Mouse (Mus musculus) hindbrain, embryonic 14.5 days (tissue): ENCODE data around the gene Mrpl21. TPM values are rescaled to one million over a fixed set of nuclear protein-coding genes. Genes with fewer than 3 reads are reported as not detected.

ENCODE experiments used
- ATAC-seq: fragments of 200-750 bp; cut with Nextera tagmentation; 2 replicates; pipeline ENCODE4 v1.8.0; 2017; ENCODE audit warnings: moderate number of reproducible peaks, mild to moderate bottlenecking, moderate TSS enrichment, moderate library complexity; ENCODE audit not compliant: low FRiP score
- DNase-seq: peaks from one replicate; pipeline ENCODE4 v3.0.0-alpha.2; 2015; ENCODE audit warnings: low spot score
- H3K27ac ChIP-seq: fragments of 300-500 bp; sonication (generic); 2 replicates; pipeline ENCODE4 v1.5.1; 2014; ENCODE audit warnings: mild to moderate bottlenecking, moderate library complexity
- H3K27me3 ChIP-seq: fragments of 300-500 bp; sonication (generic); 2 replicates; pipeline ENCODE4 v1.6.1; 2014; ENCODE audit warnings: mild to moderate bottlenecking, low read length, mixed read lengths; ENCODE audit not compliant: control insufficient read depth, insufficient read depth
- H3K36me3 ChIP-seq: fragments of 300-500 bp; sonication (generic); replicated peaks from 2 replicates; pipeline ENCODE4 v1.6.1; 2014; ENCODE audit not compliant: control insufficient read depth, insufficient read depth
- H3K4me1 ChIP-seq: fragments of 300-500 bp; sonication (generic); replicated peaks from 2 replicates; pipeline ENCODE4 v1.6.1; 2014; ENCODE audit warnings: antibody characterized with exemption, low read length, mixed read lengths; ENCODE audit not compliant: control insufficient read depth, insufficient read depth
- H3K4me2 ChIP-seq: fragments of 300-500 bp; sonication (generic); replicated peaks from 2 replicates; pipeline ENCODE4 v1.6.1; 2014; ENCODE audit warnings: mild to moderate bottlenecking, moderate library complexity
- H3K4me3 ChIP-seq: fragments of 300-500 bp; sonication (generic); replicated peaks from 2 replicates; pipeline ENCODE4 v1.5.1; 2014; ENCODE audit warnings: mild to moderate bottlenecking, low read length
- H3K9ac ChIP-seq: fragments of 300-500 bp; sonication (generic); 2 replicates; pipeline ENCODE4 v1.6.1; 2014
- H3K9me3 ChIP-seq: fragments of 300-500 bp; sonication (generic); 2 replicates; pipeline ENCODE4 v1.6.1; 2016; ENCODE audit warnings: low read length; ENCODE audit not compliant: control insufficient read depth
- WGBS: fragments of 180-500 bp; shearing (Covaris S2); extraction: QIAGEN DNeasy Blood & Tissue Kit; methylation state at CpG from one replicate; pipeline ENCODE4 v1.1.7; 2014; 5-methylcytosine and 5-hydroxymethylcytosine counted together
- polyA plus RNA-seq: library from polyadenylated mRNA; unstranded; fragments of >200 nt; fragmentation: Nextera tagmentation; extraction: Ambion mirVana; gene quantifications from 2 replicates; pipeline ENCODE4 v1.2.1, GENCODE M21; 2014

Gene Mrpl21
- polyA plus RNA-seq, 1 experiment from 2014 or later = 111 TPM

- no peaks in the 10 kb centered on the region for H3K9me3 ChIP-seq
- ATAC-seq (no peak), DNase-seq (no peak)
- no peak overlapping the region for H3K4me2 ChIP-seq
- H3K9ac ChIP-seq = no peak overlapping the region
- WGBS = 97% methylated on average over 4 of the region's 4 CpGs
- H3K4me1 ChIP-seq = no peaks in the 10 kb centered on the region
- peaks cover 96% of the 10 kb centered on the region for H3K36me3 ChIP-seq
- no peaks in the 10 kb centered on the region for H3K27me3 ChIP-seq
- no peak overlapping the region for H3K4me3 ChIP-seq
- no peak overlapping the region for H3K27ac ChIP-seq
Observed at GRCm38 (mm10) chr19:3267340-3267739, 15.4 kb upstream of the Mrpl21 start.

- 96% methylated on average over 17 of the region's 17 CpGs for WGBS
- ATAC-seq = no peak
- no peaks in the 10 kb centered on the region for H3K27me3 ChIP-seq
- DNase-seq = no peak
- no peak overlapping the region for H3K9ac ChIP-seq
- H3K27ac ChIP-seq = no peak overlapping the region
- H3K9me3 ChIP-seq = no peaks in the 10 kb centered on the region
- H3K4me1 ChIP-seq = no peaks in the 10 kb centered on the region
- no peak overlapping the region for H3K4me2 ChIP-seq
- H3K4me3 ChIP-seq = no peak overlapping the region
- H3K36me3 ChIP-seq = peaks cover 97% of the 10 kb centered on the region
Observed at GRCm38 (mm10) chr19:3268218-3268980, 14.3 kb upstream of the Mrpl21 start.

- no peak overlapping the region for H3K9ac ChIP-seq
- H3K9me3 ChIP-seq = no peaks in the 10 kb centered on the region
- H3K27me3 ChIP-seq = no peaks in the 10 kb centered on the region
- 95% methylated on average over 9 of the region's 9 CpGs for WGBS
- H3K27ac ChIP-seq = no peak overlapping the region
- no peak overlapping the region for H3K4me3 ChIP-seq
- H3K4me2 ChIP-seq = no peak overlapping the region
- DNase-seq (no peak), ATAC-seq (no peak)
- H3K4me1 ChIP-seq = no peaks in the 10 kb centered on the region
- peaks cover 98% of the 10 kb centered on the region for H3K36me3 ChIP-seq
Observed at GRCm38 (mm10) chr19:3269279-3269678, 13.4 kb upstream of the Mrpl21 start.

GRCm38 (mm10) chr19:3269803-3270202 is 12.9 kb upstream of the Mrpl21 start:
- 90% methylated on average over 6 of the region's 6 CpGs for WGBS
- H3K4me3 ChIP-seq = no peak overlapping the region
- H3K4me2 ChIP-seq = no peak overlapping the region
- DNase-seq = no peak
- no peak overlapping the region for H3K27ac ChIP-seq
- ATAC-seq = no peak
- H3K4me1 ChIP-seq = no peaks in the 10 kb centered on the region
- no peaks in the 10 kb centered on the region for H3K9me3 ChIP-seq
- no peaks in the 10 kb centered on the region for H3K27me3 ChIP-seq
- H3K9ac ChIP-seq = no peak overlapping the region
- peaks cover 98% of the 10 kb centered on the region for H3K36me3 ChIP-seq

- Histone ChIP-seq H3K4me2 (no peak overlapping the region), H3K4me1 (no peaks in the 10 kb centered on the region), H3K27me3 (no peaks in the 10 kb centered on the region), H3K9ac (no peak overlapping the region), H3K27ac (no peak overlapping the region), H3K36me3 (peaks cover 98% of the 10 kb centered on the region), H3K9me3 (no peaks in the 10 kb centered on the region), H3K4me3 (no peak overlapping the region)
- DNase-seq (no peak), ATAC-seq (no peak)
- 93% methylated on average over 6 of the region's 6 CpGs for WGBS
Observed at GRCm38 (mm10) chr19:3271366-3271765, 11.3 kb upstream of the Mrpl21 start.

GRCm38 (mm10) chr19:3273331-3273730 is 9.4 kb upstream of the Mrpl21 start:
- Histone ChIP-seq H3K9ac (no peak overlapping the region), H3K36me3 (peaks cover 96% of the 10 kb centered on the region), H3K4me2 (no peak overlapping the region), H3K27ac (no peak overlapping the region), H3K4me1 (no peaks in the 10 kb centered on the region), H3K4me3 (no peak overlapping the region), H3K9me3 (no peaks in the 10 kb centered on the region), H3K27me3 (no peaks in the 10 kb centered on the region)
- no peak for ATAC-seq
- WGBS = 94% methylated on average over 9 of the region's 9 CpGs
- no peak for DNase-seq

GRCm38 (mm10) chr19:3275744-3276365 is 6.8 kb upstream of the Mrpl21 start:
- ATAC-seq (no peak), DNase-seq (no peak)
- 87% methylated on average over 3 of the region's 3 CpGs for WGBS
- Histone ChIP-seq H3K4me3 (no peak overlapping the region), H3K4me2 (no peak overlapping the region), H3K36me3 (peaks cover 92% of the 10 kb centered on the region), H3K27ac (no peak overlapping the region), H3K9ac (no peak overlapping the region), H3K9me3 (no peaks in the 10 kb centered on the region), H3K27me3 (no peaks in the 10 kb centered on the region), H3K4me1 (no peaks in the 10 kb centered on the region)

GRCm38 (mm10) chr19:3281886-3282285 is 815 bp upstream of the Mrpl21 start:
- peak overlapping the region; percentile 80 for H3K4me2 ChIP-seq
- no peak for DNase-seq
- ATAC-seq = no peak
- H3K4me1 ChIP-seq = peaks cover 16% of the 10 kb centered on the region
- H3K9ac ChIP-seq = peak overlapping the region; percentile 73
- H3K9me3 ChIP-seq = no peaks in the 10 kb centered on the region
- no peaks in the 10 kb centered on the region for H3K27me3 ChIP-seq
- no peak overlapping the region for H3K27ac ChIP-seq
- H3K36me3 ChIP-seq = peaks cover 55% of the 10 kb centered on the region
- peak overlapping the region; percentile 77 for H3K4me3 ChIP-seq
- WGBS = 80% methylated on average over 4 of the region's 4 CpGs

- H3K4me3 ChIP-seq = no peak overlapping the region
- no peak for ATAC-seq
- no peak overlapping the region for H3K27ac ChIP-seq
- H3K9me3 ChIP-seq = no peaks in the 10 kb centered on the region
- H3K4me2 ChIP-seq = no peak overlapping the region
- no peak overlapping the region for H3K9ac ChIP-seq
- H3K4me1 ChIP-seq = no peaks in the 10 kb centered on the region
- no peak for DNase-seq
- H3K27me3 ChIP-seq = no peaks in the 10 kb centered on the region
- 89% methylated on average over 1 of the region's 1 CpGs for WGBS
- H3K36me3 ChIP-seq = peaks cover 78% of the 10 kb centered on the region
Observed at GRCm38 (mm10) chr19:3289006-3289405, 6.3 kb downstream of the Mrpl21 start.
